Mouse (Mus musculus): Measurements from ENCODE around the gene Kansl1.

Gene Kansl1

GRCm38 (mm10) chr11:104363823-104364600 lies 104.6 kb downstream of the Kansl1 start:
- DNase-seq (ENCODE audit: low spot score), result no peak

- DNase-seq (ENCODE audit: low spot score), result no peak
Observed at GRCm38 (mm10) chr11:104362704-104363103, 106.0 kb downstream of the Kansl1 start.

GRCm38 (mm10) chr11:104361790-104362189 lies 106.9 kb downstream of the Kansl1 start:
- DNase-seq (ENCODE audit: low spot score), result no peak

GRCm38 (mm10) chr11:104346931-104347330 lies 121.7 kb downstream of the Kansl1 start:
- no peak for DNase-seq (ENCODE audit: low spot score)

GRCm38 (mm10) chr11:104334946-104335345 lies 133.7 kb downstream of the Kansl1 start:
- DNase-seq (ENCODE audit: low spot score), result no peak

GRCm38 (mm10) chr11:104334115-104334514 lies 134.5 kb downstream of the Kansl1 start:
- no peak for DNase-seq (ENCODE audit: low spot score)

GRCm38 (mm10) chr11:104332105-104332504 lies 136.6 kb downstream of the Kansl1 start:
- DNase-seq (ENCODE audit: low spot score), result no peak

- no peak for DNase-seq (ENCODE audit: low spot score)
Observed at GRCm38 (mm10) chr11:104331208-104331607, 137.5 kb downstream of the Kansl1 start.

- no peak for DNase-seq (ENCODE audit: low spot score)
Observed at GRCm38 (mm10) chr11:104330151-104330550, 138.5 kb downstream of the Kansl1 start.

GRCm38 (mm10) chr11:104329185-104329926 lies 139.3 kb downstream of the Kansl1 start:
- DNase-seq (ENCODE audit: low spot score), result no peak

GRCm38 (mm10) chr11:104327946-104328345 lies 140.7 kb downstream of the Kansl1 start:
- DNase-seq (ENCODE audit: low spot score), result no peak

GRCm38 (mm10) chr11:104327462-104327861 lies 141.2 kb downstream of the Kansl1 start:
- DNase-seq (ENCODE audit: low spot score), result no peak

- DNase-seq (ENCODE audit: low spot score), result no peak
Observed at GRCm38 (mm10) chr11:104322142-104322541, 146.5 kb downstream of the Kansl1 start.

GRCm38 (mm10) chr11:104320511-104320910 lies 148.2 kb downstream of the Kansl1 start:
- DNase-seq (ENCODE audit: low spot score), result no peak

GRCm38 (mm10) chr11:104318940-104319781 lies 149.5 kb downstream of the Kansl1 start:
- DNase-seq (ENCODE audit: low spot score), result no peak

- DNase-seq (ENCODE audit: low spot score), result no peak
Observed at GRCm38 (mm10) chr11:104317631-104318030, 151.0 kb downstream of the Kansl1 start.

- DNase-seq (ENCODE audit: low spot score), result peak; percentile 35
Observed at GRCm38 (mm10) chr11:104316685-104317400, 151.8 kb downstream of the Kansl1 start.

- DNase-seq (ENCODE audit: low spot score), result peak; percentile 33
Observed at GRCm38 (mm10) chr11:104315703-104316102, 153.0 kb downstream of the Kansl1 start.

GRCm38 (mm10) chr11:104311643-104312042 lies 157.0 kb downstream of the Kansl1 start:
- no peak for DNase-seq (ENCODE audit: low spot score)

GRCm38 (mm10) chr11:104310226-104310887 lies 158.3 kb downstream of the Kansl1 start:
- no peak for DNase-seq (ENCODE audit: low spot score)

All from ovary, adult 18-20 months (tissue).